Mouse (Mus musculus) liver, embryonic 12.5 days (tissue): ENCODE data around the gene Dbh. TPM values are rescaled to one million over a fixed set of nuclear protein-coding genes. Genes with fewer than 3 reads are reported as not detected.

Experiments used
- ATAC-seq: fragments of 200-750 bp; cut with Nextera tagmentation; 2 replicates; pipeline ENCODE4 v1.8.0; 2017; ENCODE audit warnings: moderate number of reproducible peaks, mild to moderate bottlenecking, moderate library complexity
- H3K27ac ChIP-seq: fragments of 300-500 bp; sonication (generic); 2 replicates; pipeline ENCODE4 v1.5.1; 2016; ENCODE audit warnings: mild to moderate bottlenecking
- H3K27me3 ChIP-seq: fragments of 300-500 bp; sonication (generic); replicated peaks from 2 replicates; pipeline ENCODE4 v1.6.1; 2016; ENCODE audit warnings: mild to moderate bottlenecking, moderate library complexity
- H3K36me3 ChIP-seq: fragments of 300-500 bp; sonication (generic); 2 replicates; pipeline ENCODE4 v1.6.1; 2016; ENCODE audit warnings: mild to moderate bottlenecking, moderate library complexity
- H3K4me1 ChIP-seq: fragments of 300-500 bp; sonication (generic); 2 replicates; pipeline ENCODE4 v1.6.1; 2016
- H3K4me2 ChIP-seq: fragments of 300-500 bp; sonication (generic); 2 replicates; pipeline ENCODE4 v1.6.1; 2016; ENCODE audit warnings: mild to moderate bottlenecking, moderate library complexity
- H3K4me3 ChIP-seq: fragments of 300-500 bp; sonication (generic); 2 replicates; pipeline ENCODE4 v1.5.1; 2016; ENCODE audit warnings: mild to moderate bottlenecking, moderate library complexity
- H3K9ac ChIP-seq: fragments of 300-500 bp; sonication (generic); 2 replicates; pipeline ENCODE4 v1.6.1; 2016; ENCODE audit warnings: mild to moderate bottlenecking, moderate library complexity
- H3K9me3 ChIP-seq: fragments of 300-500 bp; sonication (generic); replicated peaks from 2 replicates; pipeline ENCODE4 v1.6.1; 2016; ENCODE audit warnings: mild to moderate bottlenecking, moderate library complexity
- WGBS: fragments of 180-500 bp; shearing (Covaris S2); methylation state at CpG from one replicate; pipeline ENCODE4 v1.1.7; 2016; ENCODE audit not compliant: insufficient replicate concordance; 5-methylcytosine and 5-hydroxymethylcytosine counted together
- polyA plus RNA-seq: library from polyadenylated mRNA; unstranded; fragments of >200 nt; fragmentation: Nextera tagmentation; extraction: Ambion mirVana; gene quantifications from 2 replicates; pipeline ENCODE4 v1.2.1, GENCODE M21; 2016

Gene Dbh
- polyA plus RNA-seq, 1 experiment from 2014 or later = 0.12 TPM

DNA sequence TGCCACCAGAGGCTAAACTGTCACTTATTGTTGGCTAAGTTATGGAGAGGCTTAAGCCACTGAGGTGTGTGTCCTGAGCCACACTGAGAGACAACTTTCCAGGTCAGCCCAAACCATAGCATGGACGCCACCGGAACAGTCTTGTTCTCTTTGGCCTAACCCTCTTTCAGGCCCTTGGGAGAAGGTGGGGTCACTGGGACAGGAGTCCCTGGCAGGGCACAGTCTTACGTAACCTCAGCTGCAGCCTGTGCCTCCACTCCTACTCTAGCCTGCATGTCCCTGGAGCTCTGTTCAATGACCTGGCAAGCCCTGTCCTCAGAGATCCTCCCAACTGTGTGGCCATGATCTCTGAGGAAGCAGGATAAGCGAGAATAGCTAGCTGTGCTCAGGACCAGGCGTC is 42.1 kb downstream of the Dbh start:
- Histone ChIP-seq H3K4me3 (no peak overlapping the region), H3K27me3 (no peaks in the 10 kb centered on the region), H3K4me1 (no peaks in the 10 kb centered on the region), H3K36me3 (0 out of 2 replicates have a peak, but pooled peaks cover 2% of the 10 kb centered on the region), H3K4me2 (no peak overlapping the region), H3K27ac (no peak overlapping the region), H3K9me3 (no peaks in the 10 kb centered on the region), H3K9ac (no peak overlapping the region)
- no peak for ATAC-seq
- 66% methylated on average over 5 of the region's 5 CpGs for WGBS

DNA sequence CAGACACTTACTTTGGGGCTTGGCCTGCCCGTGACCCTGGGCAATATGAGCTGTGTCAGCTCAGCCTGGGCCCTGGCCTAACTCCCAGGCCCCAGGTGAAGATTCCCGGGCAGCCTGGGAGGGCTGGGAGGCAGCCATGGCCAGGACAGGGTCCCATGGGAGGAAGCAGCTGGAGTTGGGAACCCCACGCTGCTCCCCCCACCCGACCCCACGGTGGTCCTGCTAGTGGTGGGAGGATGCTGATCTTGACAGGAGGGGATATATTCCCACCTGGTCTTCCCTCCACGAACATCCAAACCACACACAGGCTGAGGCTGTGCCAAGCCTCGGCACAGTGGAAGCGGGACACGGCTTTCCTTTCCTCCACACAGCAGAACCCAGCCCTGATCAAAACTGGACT is 44.3 kb downstream of the Dbh start:
- Histone ChIP-seq H3K36me3 (peaks cover 5% of the 10 kb centered on the region; the same call in 1 of the 2 replicates), H3K4me3 (no peak overlapping the region), H3K4me2 (no peak overlapping the region), H3K27ac (peak overlapping the region; percentile 42; the same call in 1 of the 2 replicates), H3K9ac (no peak overlapping the region), H3K27me3 (no peaks in the 10 kb centered on the region), H3K4me1 (no peaks in the 10 kb centered on the region), H3K9me3 (no peaks in the 10 kb centered on the region)
- WGBS = 58% methylated on average over 9 of the region's 9 CpGs
- ATAC-seq = no peak

GRCm38 (mm10) chr2:27209816-27210215 is 44.8 kb downstream of the Dbh start:
- Histone ChIP-seq H3K4me3 (no peak overlapping the region), H3K36me3 (peaks cover 5% of the 10 kb centered on the region; the same call in 1 of the 2 replicates), H3K4me1 (no peaks in the 10 kb centered on the region), H3K9ac (no peak overlapping the region), H3K27me3 (no peaks in the 10 kb centered on the region), H3K9me3 (no peaks in the 10 kb centered on the region), H3K4me2 (no peak overlapping the region), H3K27ac (peak overlapping the region; percentile 42; the same call in 1 of the 2 replicates)
- ATAC-seq = no peak
- 19% methylated on average over 5 of the region's 5 CpGs for WGBS

GRCm38 (mm10) chr2:27210255-27210654 is 45.2 kb downstream of the Dbh start:
- Histone ChIP-seq H3K4me3 (no peak overlapping the region), H3K9me3 (no peaks in the 10 kb centered on the region), H3K4me2 (no peak overlapping the region), H3K27ac (no peak overlapping the region), H3K27me3 (no peaks in the 10 kb centered on the region), H3K36me3 (peaks cover 5% of the 10 kb centered on the region; the same call in 1 of the 2 replicates), H3K9ac (no peak overlapping the region), H3K4me1 (no peaks in the 10 kb centered on the region)
- WGBS = 39% methylated on average over 7 of the region's 7 CpGs
- ATAC-seq = no peak

- ATAC-seq = no peak
- H3K9ac ChIP-seq = no peak overlapping the region
- peaks cover 5% of the 10 kb centered on the region; the same call in 1 of the 2 replicates for H3K36me3 ChIP-seq
- no peak overlapping the region for H3K4me2 ChIP-seq
- H3K4me3 ChIP-seq = no peak overlapping the region
- no peak overlapping the region for H3K27ac ChIP-seq
- 72% methylated on average over 12 of the region's 12 CpGs for WGBS
- H3K9me3 ChIP-seq = no peaks in the 10 kb centered on the region
- H3K27me3 ChIP-seq = no peaks in the 10 kb centered on the region
- H3K4me1 ChIP-seq = no peaks in the 10 kb centered on the region
These were observed 45.7 kb downstream of the Dbh start for GRCm38 (mm10) chr2:27210676-27211210.

GRCm38 (mm10) chr2:27211966-27212893 is 47.2 kb downstream of the Dbh start:
- Histone ChIP-seq H3K27me3 (no peaks in the 10 kb centered on the region), H3K9me3 (no peaks in the 10 kb centered on the region), H3K27ac (no peak overlapping the region), H3K9ac (no peak overlapping the region), H3K36me3 (peaks cover 5% of the 10 kb centered on the region; the same call in 1 of the 2 replicates), H3K4me2 (no peak overlapping the region), H3K4me3 (no peak overlapping the region), H3K4me1 (no peaks in the 10 kb centered on the region)
- no peak for ATAC-seq
- WGBS = 56% methylated on average over 8 of the region's 8 CpGs

DNA sequence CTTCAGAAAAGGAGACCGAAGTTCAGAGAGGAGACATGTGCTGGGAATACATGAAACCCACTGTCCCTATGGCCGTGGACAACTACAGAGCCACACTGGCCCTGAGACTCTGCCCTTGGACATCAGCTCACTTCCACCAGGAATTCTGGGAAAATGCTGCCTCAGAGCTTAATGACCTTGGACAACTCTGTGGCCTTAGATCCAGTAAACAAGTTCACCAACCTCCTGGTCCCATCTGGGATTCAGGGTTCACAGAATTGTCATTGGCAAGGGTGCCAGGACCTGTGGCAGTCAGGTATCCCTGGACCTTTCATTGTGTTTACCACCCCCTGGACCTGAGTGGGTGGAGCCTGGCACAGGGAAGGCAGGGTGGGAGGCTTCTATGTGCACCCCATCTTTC is 50.5 kb downstream of the Dbh start:
- WGBS = 54% methylated on average over 2 of the region's 2 CpGs
- no peaks in the 10 kb centered on the region for H3K4me1 ChIP-seq
- no peak for ATAC-seq

DNA sequence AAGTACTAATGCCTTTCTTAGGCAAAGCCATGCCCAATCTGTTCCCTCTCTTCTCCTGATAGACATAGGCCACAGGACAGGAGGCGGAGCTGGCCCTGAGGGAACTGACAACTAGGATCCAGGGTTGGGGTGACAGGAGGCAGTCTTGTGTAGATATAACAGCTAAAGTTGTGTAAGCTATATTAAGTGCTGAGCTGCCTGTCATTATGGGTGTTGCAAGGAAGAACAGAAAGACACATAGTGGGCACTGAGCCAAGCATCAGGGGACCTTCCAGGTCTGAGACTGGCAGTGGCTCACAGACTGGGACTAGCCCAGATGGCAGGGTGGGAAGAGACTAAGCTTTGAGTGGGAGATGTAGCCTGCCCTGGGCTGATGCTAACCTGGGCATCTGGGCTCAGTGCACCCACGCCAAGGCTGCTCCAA is 53.1 kb downstream of the Dbh start:
- Histone ChIP-seq H3K9me3 (no peaks in the 10 kb centered on the region), H3K9ac (no peak overlapping the region), H3K36me3 (peaks cover 9% of the 10 kb centered on the region; the same call in 1 of the 2 replicates), H3K27me3 (no peaks in the 10 kb centered on the region), H3K4me2 (no peak overlapping the region), H3K4me3 (no peak overlapping the region), H3K27ac (no peak overlapping the region), H3K4me1 (no peaks in the 10 kb centered on the region)
- WGBS = 59% methylated on average over 2 of the region's 2 CpGs
- no peak for ATAC-seq

More for the DNA sequence above, 50.5 kb downstream of the Dbh start:
- no peaks in the 10 kb centered on the region for H3K27me3 ChIP-seq
- no peaks in the 10 kb centered on the region for H3K9me3 ChIP-seq
- H3K4me2 ChIP-seq = no peak overlapping the region
- no peak overlapping the region for H3K9ac ChIP-seq
- H3K27ac ChIP-seq = no peak overlapping the region
- peaks cover 12% of the 10 kb centered on the region; the same call in 1 of the 2 replicates for H3K36me3 ChIP-seq
- H3K4me3 ChIP-seq = no peak overlapping the region

GRCm38 (mm10) chr2:27218569-27218968 is 53.5 kb downstream of the Dbh start:
- Histone ChIP-seq H3K9me3 (no peaks in the 10 kb centered on the region), H3K4me2 (no peak overlapping the region), H3K9ac (no peak overlapping the region), H3K4me3 (no peak overlapping the region), H3K27ac (no peak overlapping the region), H3K4me1 (no peaks in the 10 kb centered on the region), H3K36me3 (0 out of 2 replicates have a peak, but pooled peaks cover 6% of the 10 kb centered on the region), H3K27me3 (no peaks in the 10 kb centered on the region)
- ATAC-seq = no peak
- 79% methylated on average over 8 of the region's 8 CpGs for WGBS

- 68% methylated on average over 7 of the region's 7 CpGs for WGBS
- Histone ChIP-seq H3K27me3 (no peaks in the 10 kb centered on the region), H3K9ac (no peak overlapping the region), H3K36me3 (peaks cover 18% of the 10 kb centered on the region; the same call in 1 of the 2 replicates), H3K4me2 (no peak overlapping the region), H3K4me1 (no peaks in the 10 kb centered on the region), H3K4me3 (no peak overlapping the region), H3K9me3 (no peaks in the 10 kb centered on the region), H3K27ac (no peak overlapping the region)
- no peak for ATAC-seq
These were observed 58.0 kb downstream of the Dbh start for GRCm38 (mm10) chr2:27223012-27223421.

DNA sequence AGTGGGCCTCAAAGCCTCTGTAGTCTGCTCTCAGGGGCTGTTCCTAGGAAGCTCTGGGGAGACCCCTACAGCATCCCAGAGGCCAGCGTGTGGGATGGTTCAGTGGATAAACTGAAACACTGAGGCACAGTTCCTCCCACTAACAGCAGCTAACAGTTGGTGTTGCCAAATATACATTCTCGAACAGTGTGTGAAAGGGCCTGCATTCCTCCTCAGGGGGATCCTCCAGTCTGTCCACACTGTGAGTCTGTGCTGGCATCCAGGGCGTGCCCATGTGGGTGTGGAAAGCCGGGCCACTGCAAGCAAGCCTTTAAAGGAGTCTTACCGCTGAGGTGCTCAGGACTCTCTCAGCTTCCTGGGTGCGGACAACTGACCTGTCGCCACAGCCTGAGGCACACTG is 61.5 kb downstream of the Dbh start:
- Histone ChIP-seq H3K36me3 (peaks cover 20% of the 10 kb centered on the region), H3K9ac (no peak overlapping the region), H3K4me1 (no peaks in the 10 kb centered on the region), H3K27ac (no peak overlapping the region), H3K4me2 (no peak overlapping the region), H3K27me3 (no peaks in the 10 kb centered on the region), H3K9me3 (no peaks in the 10 kb centered on the region), H3K4me3 (no peak overlapping the region)
- 73% methylated on average over 7 of the region's 7 CpGs for WGBS
- no peak for ATAC-seq

- Histone ChIP-seq H3K4me2 (no peak overlapping the region), H3K9ac (no peak overlapping the region), H3K4me1 (peaks cover 9% of the 10 kb centered on the region; the same call in 1 of the 2 replicates), H3K9me3 (no peaks in the 10 kb centered on the region), H3K27me3 (no peaks in the 10 kb centered on the region), H3K36me3 (peaks cover 24% of the 10 kb centered on the region), H3K27ac (no peak overlapping the region), H3K4me3 (no peak overlapping the region)
- 69% methylated on average over 5 of the region's 5 CpGs for WGBS
- no peak for ATAC-seq
These were observed 63.9 kb downstream of the Dbh start for GRCm38 (mm10) chr2:27228809-27229480.
